Mouse (Mus musculus): ENCODE results near the gene Fbln1. TPM values are rescaled to one million over a fixed set of nuclear protein-coding genes. Genes with fewer than 3 reads are reported as not detected.
A peak's percentile ranks its signal among the peaks of the same experiment; 100 is the strongest.
"Not testable (repeated sequence)": the region's sequence is repeated elsewhere in the genome, so short reads cannot be mapped to it uniquely, and the experiment has no call there.

The Fbln1 gene
- polyA plus RNA-seq, 1 experiment from 2014 or later, result 7.0 TPM

GRCm38 (mm10) chr15:85328455-85328854, 122.7 kb downstream of the Fbln1 start:
- not testable (repeated sequence) for H3K4me3 ChIP-seq (ENCODE audit: low read depth, low read length); H3K36me3 ChIP-seq (ENCODE audit: control insufficient read depth, insufficient read depth); H3K4me1 ChIP-seq (ENCODE audit: control insufficient read depth, low read depth, low read length); H3K27me3 ChIP-seq (ENCODE audit: control insufficient read depth, insufficient read depth, low read depth, low read length); H3K4me2 ChIP-seq (ENCODE audit: low read depth, low read length); H3K9ac ChIP-seq (ENCODE audit: low read depth, low read length); H3K9me3 ChIP-seq (replicated peaks; ENCODE audit: control insufficient read depth, low read length); ATAC-seq (ENCODE audit: low read depth); H3K27ac ChIP-seq (ENCODE audit: low read length)
- 50% methylated on average over 2 of the region's 2 CpGs for WGBS (ENCODE audit: insufficient replicate concordance)

- Histone ChIP-seq H3K9me3 (replicated peaks; ENCODE audit: control insufficient read depth, low read length) (no peaks in the 10 kb centered on the region), H3K4me1 (ENCODE audit: control insufficient read depth, low read depth, low read length) (peaks cover 5% of the 10 kb centered on the region; the same call in 1 of the 2 replicates), H3K9ac (ENCODE audit: low read depth, low read length) (no peak overlapping the region), H3K27ac (ENCODE audit: low read length) (peak overlapping the region; percentile 16), H3K36me3 (ENCODE audit: control insufficient read depth, insufficient read depth) (no peaks in the 10 kb centered on the region), H3K4me3 (ENCODE audit: low read depth, low read length) (peak overlapping the region; percentile 22), H3K27me3 (ENCODE audit: control insufficient read depth, insufficient read depth, low read depth, low read length) (no peaks in the 10 kb centered on the region), H3K4me2 (ENCODE audit: low read depth, low read length) (no peak overlapping the region)
- peak; percentile 56 for ATAC-seq (ENCODE audit: low read depth)
- 79% methylated on average over 5 of the region's 5 CpGs for WGBS (ENCODE audit: insufficient replicate concordance)
Measured at GRCm38 (mm10) chr15:85329096-85329495, 123.3 kb downstream of the Fbln1 start.

GRCm38 (mm10) chr15:85330024-85330423, 124.3 kb downstream of the Fbln1 start:
- 65% methylated on average over 6 of the region's 6 CpGs for WGBS (ENCODE audit: insufficient replicate concordance)
- Histone ChIP-seq H3K4me3 (ENCODE audit: low read depth, low read length) (peak overlapping the region; percentile 24; the same call in 1 of the 2 replicates), H3K27ac (ENCODE audit: low read length) (peak overlapping the region; percentile 16; the same call in 1 of the 2 replicates), H3K4me1 (ENCODE audit: control insufficient read depth, low read depth, low read length) (peaks cover 5% of the 10 kb centered on the region; the same call in 1 of the 2 replicates), H3K36me3 (ENCODE audit: control insufficient read depth, insufficient read depth) (no peaks in the 10 kb centered on the region), H3K9me3 (replicated peaks; ENCODE audit: control insufficient read depth, low read length) (no peaks in the 10 kb centered on the region), H3K9ac (ENCODE audit: low read depth, low read length) (no peak overlapping the region), H3K27me3 (ENCODE audit: control insufficient read depth, insufficient read depth, low read depth, low read length) (no peaks in the 10 kb centered on the region), H3K4me2 (ENCODE audit: low read depth, low read length) (0 out of 2 replicates have a peak overlapping the region, but pooled peaks have one; percentile 30)
- ATAC-seq (ENCODE audit: low read depth), result peak; percentile 71

- H3K4me1 ChIP-seq (ENCODE audit: control insufficient read depth, low read depth, low read length), result peaks cover 15% of the 10 kb centered on the region
- not testable (repeated sequence) for H3K4me2 ChIP-seq (ENCODE audit: low read depth, low read length); H3K36me3 ChIP-seq (ENCODE audit: control insufficient read depth, insufficient read depth); H3K27me3 ChIP-seq (ENCODE audit: control insufficient read depth, insufficient read depth, low read depth, low read length); H3K9me3 ChIP-seq (replicated peaks; ENCODE audit: control insufficient read depth, low read length); H3K4me3 ChIP-seq (ENCODE audit: low read depth, low read length); ATAC-seq (ENCODE audit: low read depth); H3K9ac ChIP-seq (ENCODE audit: low read depth, low read length); H3K27ac ChIP-seq (ENCODE audit: low read length)
- 76% methylated on average over 6 of the region's 6 CpGs for WGBS (ENCODE audit: insufficient replicate concordance)
Measured at GRCm38 (mm10) chr15:85333511-85333910, 127.8 kb downstream of the Fbln1 start.

DNA sequence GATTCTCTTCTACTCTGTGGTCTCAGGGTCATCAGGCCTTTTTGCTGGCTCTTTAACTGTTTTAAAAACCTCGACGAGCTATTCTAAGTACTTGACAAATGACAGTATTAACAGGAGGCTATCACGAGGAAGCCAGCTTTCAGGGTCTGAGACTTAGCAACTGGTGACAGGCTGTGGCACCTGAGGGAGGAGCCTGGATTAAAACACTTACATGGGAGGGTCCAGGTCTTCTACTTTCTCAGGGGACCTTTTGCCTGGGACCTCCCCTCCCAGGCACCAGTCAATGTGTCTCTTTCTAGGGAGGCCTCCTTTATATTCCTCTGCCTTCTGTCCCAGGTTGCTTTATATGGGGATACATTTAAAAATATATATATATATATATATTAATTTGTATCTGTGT, 128.5 kb downstream of the Fbln1 start:
- Histone ChIP-seq H3K27ac (ENCODE audit: low read length) (no peak overlapping the region), H3K27me3 (ENCODE audit: control insufficient read depth, insufficient read depth, low read depth, low read length) (no peaks in the 10 kb centered on the region), H3K4me2 (ENCODE audit: low read depth, low read length) (no peak overlapping the region), H3K9me3 (replicated peaks; ENCODE audit: control insufficient read depth, low read length) (no peaks in the 10 kb centered on the region), H3K36me3 (ENCODE audit: control insufficient read depth, insufficient read depth) (no peaks in the 10 kb centered on the region), H3K9ac (ENCODE audit: low read depth, low read length) (no peak overlapping the region), H3K4me1 (ENCODE audit: control insufficient read depth, low read depth, low read length) (peaks cover 16% of the 10 kb centered on the region), H3K4me3 (ENCODE audit: low read depth, low read length) (no peak overlapping the region)
- no peak for ATAC-seq (ENCODE audit: low read depth)
- WGBS (ENCODE audit: insufficient replicate concordance), result 38% methylated on average over 3 of the region's 3 CpGs

GRCm38 (mm10) chr15:85335671-85336300, 130.0 kb downstream of the Fbln1 start, which contains the start of gene Atxn10:
Atxn10 (plus strand) TSS chr15:85336245.
- WGBS (ENCODE audit: insufficient replicate concordance), result 18% methylated on average over 14 of the region's 19 CpGs
- ATAC-seq (ENCODE audit: low read depth), result no peak
- peak within 1 kb of the TSS; percentile 83 for H3K9ac ChIP-seq (ENCODE audit: low read depth, low read length)
- no peaks in the 10 kb centered on the region for H3K27me3 ChIP-seq (ENCODE audit: control insufficient read depth, insufficient read depth, low read depth, low read length)
- H3K4me2 ChIP-seq (ENCODE audit: low read depth, low read length), result peak within 1 kb of the TSS; percentile 73
- H3K36me3 ChIP-seq (ENCODE audit: control insufficient read depth, insufficient read depth), result no peaks in the 10 kb centered on the region
- no peaks in the 10 kb centered on the region for H3K9me3 ChIP-seq (replicated peaks; ENCODE audit: control insufficient read depth, low read length)
- H3K27ac ChIP-seq (ENCODE audit: low read length), result peak within 1 kb of the TSS; percentile 92
- peaks cover 16% of the 10 kb centered on the region for H3K4me1 ChIP-seq (ENCODE audit: control insufficient read depth, low read depth, low read length)
- peak within 1 kb of the TSS; percentile 83 for H3K4me3 ChIP-seq (ENCODE audit: low read depth, low read length)

Other genes starting within 250 kb of the Fbln1 start
- 1.5 and 1.8 TPM in 2 replicates for gene 5031439G07Rik, start 217.4 kb upstream of the Fbln1 start, polyA plus RNA-seq (2015; fragmentation: Nextera tagmentation; extraction: Ambion mirVana)
- gene Upk3a, start 188.8 kb upstream of the Fbln1 start, polyA plus RNA-seq (2015; fragmentation: Nextera tagmentation; extraction: Ambion mirVana), result 0.08 TPM in 1 of 2 replicates, not detected in the other
- gene Fam118a, start 177.0 kb upstream of the Fbln1 start, polyA plus RNA-seq (2015; fragmentation: Nextera tagmentation; extraction: Ambion mirVana), result 5.4 and 6.9 TPM in 2 replicates
- gene Smc1b, start 74.0 kb upstream of the Fbln1 start, polyA plus RNA-seq (2015; fragmentation: Nextera tagmentation; extraction: Ambion mirVana), result 0.21 and 0.35 TPM in 2 replicates
- gene Ribc2, start 73.9 kb upstream of the Fbln1 start, polyA plus RNA-seq (2015; fragmentation: Nextera tagmentation; extraction: Ambion mirVana), result not detected in 2 replicates
- gene Atxn10, start 130.3 kb downstream of the Fbln1 start, polyA plus RNA-seq (2015; fragmentation: Nextera tagmentation; extraction: Ambion mirVana), result 93.1 and 96.3 TPM in 2 replicates